Mouse (Mus musculus) Patski (cell line): ENCODE measurements around the gene Casp8. TPM values are rescaled to one million over a fixed set of nuclear protein-coding genes. Genes with fewer than 3 reads are reported as not detected.

ENCODE experiments used
- ATAC-seq: fragments of 100-300 bp; one replicate; pipeline ENCODE4 v1.8.0; 2021
- CTCF ChIA-PET: fragments of 350-600 bp; sonication (Branson Sonifier 250); formaldehyde crosslinking; loops from one replicate; lab custom pipeline; 2022; ENCODE audit warnings: inconsistent platforms; lab: Charles Lee
- POLR2A ChIA-PET: fragments of 350-600 bp; sonication (Branson Sonifier 250); formaldehyde crosslinking; loops from one replicate; lab custom pipeline; 2022; ENCODE audit warnings: antibody characterized with exemption, inconsistent platforms; lab: Charles Lee
- DNase-seq: peaks from one replicate; pipeline ENCODE4 v3.0.0-alpha.2; 2011; ENCODE audit warnings: low read depth, low spot score
- H3K27me3 ChIP-seq: fragments of 371-371 bp; one replicate; pipeline ENCODE4 v1.5.1; 2021
- CTCF ChIP-seq: fragments of 100-300 bp; IDR thresholded peaks from one replicate; pipeline ENCODE4 v1.5.1; 2021
- in situ Hi-C: fragments of 300-500 bp; cut with MboI; formaldehyde crosslinking; loops from 3 replicates; pipeline ENCODE4 v1.11.1; 2018; ENCODE audit warnings: low pct_unique_long_range_greater_than_20kb, mixed read lengths
- polyA plus RNA-seq: library from polyadenylated mRNA; unstranded; gene quantifications from one replicate; pipeline ENCODE4 v1.2.3, GENCODE M21; 2021

Casp8 gene
- polyA plus RNA-seq, 1 experiment from 2014 or later, result 52.5 TPM

DNA sequence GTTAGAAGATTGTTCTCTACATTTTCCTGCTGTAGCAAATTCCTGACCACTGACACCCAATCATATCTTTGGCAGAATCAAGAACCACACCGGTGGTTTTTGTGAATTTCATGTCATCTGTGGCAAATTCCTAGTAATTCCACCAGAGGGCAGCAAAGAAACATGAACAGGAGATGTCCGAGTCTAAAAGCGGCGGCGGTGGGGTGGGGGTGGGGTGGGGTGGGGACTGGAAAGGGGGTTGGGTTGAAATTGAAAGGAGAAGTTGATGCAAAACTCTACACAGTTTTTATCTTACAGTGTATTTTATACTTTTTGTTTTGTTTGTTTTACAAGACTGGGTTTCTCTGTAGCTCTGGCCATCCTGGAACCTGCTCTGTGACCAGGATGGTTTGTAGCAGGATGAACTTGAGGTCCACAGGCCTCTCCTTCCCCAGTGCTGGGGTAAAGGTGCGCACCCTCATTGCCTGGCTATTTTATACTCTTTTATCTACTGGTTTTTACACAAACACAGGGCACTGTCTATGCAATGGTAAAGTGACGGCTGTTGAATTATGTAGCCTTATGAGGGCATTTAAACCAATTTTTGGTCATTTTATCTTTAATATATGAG is 25.0 kb upstream of the Casp8 start:
- TF ChIP-seq CTCF, result peak; percentile 50
- POLR2A ChIA-PET, result interaction anchor here (0.6 kb wide), 1 partner anchor 160 kb away, joined by 3 read pairs; no protein-coding TSS in a partner anchor
- CTCF ChIA-PET, result no interaction called here
- ATAC-seq (no peak), DNase-seq (no peak)
- in situ Hi-C loops, result no loop called here
- no peaks in the 10 kb centered on the region for H3K27me3 ChIP-seq

DNA sequence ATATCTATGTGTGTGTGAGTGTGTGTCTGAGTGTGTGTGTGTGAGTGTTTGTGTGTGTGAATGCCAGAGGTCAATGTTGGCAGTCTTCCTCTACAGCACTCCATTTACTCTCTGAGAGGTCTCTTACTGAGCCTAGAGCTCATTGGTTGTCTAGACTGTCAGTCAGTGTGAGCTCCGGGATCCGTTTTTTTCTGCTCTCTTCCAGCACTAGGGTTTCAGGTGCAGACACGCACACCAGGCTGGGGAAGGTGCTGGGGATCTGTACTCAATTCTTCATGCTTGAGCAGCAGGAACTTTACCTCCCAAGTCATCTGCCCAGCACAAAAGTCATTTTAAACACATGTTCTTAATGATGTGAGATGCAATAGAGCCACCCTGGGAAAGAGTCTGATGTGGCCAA is 23.1 kb upstream of the Casp8 start:
- ATAC-seq, result no peak
- ChIA-PET POLR2A (no interaction called here), CTCF (no interaction called here)
- in situ Hi-C loops, result no loop called here
- no peaks in the 10 kb centered on the region for H3K27me3 ChIP-seq
- no peak for DNase-seq
- no peak for TF ChIP-seq CTCF

DNA sequence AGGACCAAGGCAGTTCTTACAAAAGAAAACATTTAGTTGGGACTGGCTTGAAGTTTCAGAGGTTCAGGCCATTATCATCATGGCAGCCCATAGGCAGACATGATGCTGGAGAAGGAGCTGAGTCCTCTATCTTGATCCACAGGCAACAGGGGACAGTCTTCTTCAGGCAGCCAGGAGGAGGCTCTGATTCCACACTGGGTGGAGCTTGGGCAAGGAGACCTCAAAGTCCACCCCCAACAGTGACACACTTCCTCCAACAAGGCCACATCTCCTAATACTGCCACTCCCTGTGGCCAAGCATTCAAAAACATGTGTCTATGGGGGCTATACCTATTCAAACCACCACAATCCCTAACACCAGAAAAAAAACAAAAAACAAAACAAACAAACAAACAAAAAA is 21.9 kb upstream of the Casp8 start:
- ATAC-seq, result no peak
- TF ChIP-seq CTCF, result no peak
- ChIA-PET CTCF (no interaction called here), POLR2A (no interaction called here)
- H3K27me3 ChIP-seq, result no peaks in the 10 kb centered on the region
- no peak for DNase-seq
- in situ Hi-C loops, result no loop called here

DNA sequence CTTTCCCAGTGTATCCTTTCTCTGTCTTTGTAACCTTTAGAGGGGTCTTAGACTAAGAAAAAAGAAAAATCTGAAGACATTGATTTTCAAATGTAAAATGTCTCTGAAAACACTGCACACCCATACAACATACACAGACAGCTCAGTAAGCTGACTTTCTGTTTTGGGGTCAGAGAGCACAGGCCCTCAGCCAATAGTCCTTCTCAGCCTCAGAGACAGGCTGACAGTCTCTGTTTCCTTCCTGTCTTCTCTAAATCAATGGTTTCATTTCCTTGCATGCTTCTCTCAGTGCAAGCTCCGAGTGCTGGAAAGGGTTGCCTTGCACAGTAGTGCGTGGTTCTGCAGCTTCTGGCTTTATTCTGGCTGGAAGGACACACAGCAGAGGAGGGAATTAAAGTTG is 21.3 kb upstream of the Casp8 start:
- ChIA-PET POLR2A (interaction anchor here (0.7 kb wide), 1 partner anchor 127 kb away, joined by 4 read pairs; no protein-coding TSS in a partner anchor), CTCF (no interaction called here)
- TF ChIP-seq CTCF, result no peak
- DNase-seq, result no peak
- in situ Hi-C loops, result no loop called here
- no peak for ATAC-seq
- no peaks in the 10 kb centered on the region for H3K27me3 ChIP-seq

DNA sequence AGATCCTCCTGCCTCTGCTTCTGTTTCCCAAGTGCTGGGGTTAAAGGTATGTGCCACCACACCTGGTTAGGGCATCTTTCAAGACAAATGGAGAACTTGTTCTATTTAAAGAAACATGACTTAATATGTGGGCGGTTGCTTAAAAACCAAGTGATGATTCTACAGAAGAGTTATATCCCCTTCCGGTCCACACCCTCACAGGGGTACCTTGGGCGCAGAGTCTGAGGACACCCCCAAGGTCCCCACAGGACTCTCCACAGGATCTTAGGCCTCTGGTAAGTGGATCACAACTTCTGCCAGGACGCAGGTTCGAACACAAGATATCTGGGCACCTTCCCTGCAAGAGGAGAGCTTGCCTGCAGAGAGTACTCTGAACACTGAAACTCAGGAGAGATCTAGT is 19.8 kb upstream of the Casp8 start:
- in situ Hi-C loops, result no loop called here
- no peak for TF ChIP-seq CTCF
- POLR2A ChIA-PET, result interaction anchor here (0.6 kb wide), 3 partner anchors 11 to 472 kb away, joined by 3 to 4 read pairs (median 3); no protein-coding TSS in a partner anchor

DNA sequence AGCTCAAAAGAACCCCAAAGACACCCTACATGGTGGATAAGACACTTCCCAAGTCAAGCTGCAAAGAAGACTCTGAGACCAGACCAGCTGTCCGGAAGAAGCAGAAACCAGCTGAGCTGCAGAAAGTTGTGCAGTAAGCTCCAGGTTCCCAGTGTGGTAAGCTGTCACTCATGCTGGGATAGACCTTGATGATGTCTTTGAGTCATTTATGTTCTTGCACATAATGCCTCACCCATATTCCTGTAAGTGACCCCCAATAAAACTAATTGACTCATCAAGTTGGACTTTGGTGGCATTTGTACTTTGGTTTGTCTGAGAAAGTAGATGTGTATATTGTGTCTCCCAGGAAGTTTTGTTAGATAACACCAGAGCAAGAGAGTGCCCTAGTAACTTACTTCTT is 17.6 kb upstream of the Casp8 start:
- CTCF ChIA-PET, result no interaction called here
- POLR2A ChIA-PET, result no interaction called here
- H3K27me3 ChIP-seq, result no peaks in the 10 kb centered on the region
- TF ChIP-seq CTCF, result no peak
- DNase-seq (no peak), ATAC-seq (no peak)
- in situ Hi-C loops, result no loop called here

More for the DNA sequence above, 19.8 kb upstream of the Casp8 start:
- DNase-seq (no peak), ATAC-seq (no peak)
- no peaks in the 10 kb centered on the region for H3K27me3 ChIP-seq
- CTCF ChIA-PET, result no interaction called here

DNA sequence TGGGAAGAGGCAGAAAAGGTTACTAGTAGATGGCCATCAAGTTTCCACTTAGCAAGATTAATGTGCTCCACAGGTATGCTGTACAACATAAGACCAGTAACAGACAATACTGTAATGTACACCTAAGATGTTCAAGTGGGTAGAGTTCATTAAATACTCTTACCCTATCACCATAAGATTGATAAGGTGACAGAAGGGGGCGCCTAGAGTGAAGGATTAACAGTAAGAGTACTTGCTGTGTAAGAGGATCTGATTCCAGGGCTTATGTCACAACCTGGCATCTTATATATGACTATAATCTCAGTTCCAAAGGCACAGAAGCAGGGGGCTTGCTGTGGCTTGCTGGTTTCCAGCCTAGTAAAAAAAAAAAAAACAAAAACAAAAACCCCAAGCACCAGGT is 16.9 kb upstream of the Casp8 start:
- in situ Hi-C loops, result no loop called here
- no peak for ATAC-seq
- TF ChIP-seq CTCF, result no peak
- no peak for DNase-seq
- CTCF ChIA-PET, result no interaction called here
- no peaks in the 10 kb centered on the region for H3K27me3 ChIP-seq
- POLR2A ChIA-PET, result no interaction called here

DNA sequence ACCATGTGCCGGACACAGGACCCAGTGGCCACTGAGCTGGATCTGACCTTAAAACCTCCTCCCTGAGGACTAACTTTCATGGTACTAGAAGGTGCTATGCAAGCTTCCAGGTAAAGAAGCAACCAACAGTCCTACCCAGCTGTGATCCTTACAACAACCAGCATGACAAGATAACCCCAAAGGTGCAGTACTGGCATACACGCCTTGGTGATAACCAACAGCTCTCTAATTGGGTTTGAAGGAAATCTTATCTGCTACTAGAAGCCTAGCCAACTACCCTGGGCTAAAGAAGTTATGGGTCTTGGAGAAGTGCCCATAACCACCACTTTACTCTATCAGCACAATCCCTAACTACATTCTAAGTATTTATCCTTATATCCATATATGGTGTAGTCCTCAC is 8.9 kb upstream of the Casp8 start:
- in situ Hi-C loops, result loop anchor here (10.0 kb wide), 1 partner anchor 449 kb away; the partner anchor contains the start of gene Als2
- CTCF ChIA-PET, result interaction anchor here (0.8 kb wide), 1 partner anchor 15 kb away, joined by 3 read pairs; no protein-coding TSS in a partner anchor
- POLR2A ChIA-PET, result no interaction called here
- no peaks in the 10 kb centered on the region for H3K27me3 ChIP-seq
- TF ChIP-seq CTCF, result no peak
- ATAC-seq (no peak), DNase-seq (no peak)

DNA sequence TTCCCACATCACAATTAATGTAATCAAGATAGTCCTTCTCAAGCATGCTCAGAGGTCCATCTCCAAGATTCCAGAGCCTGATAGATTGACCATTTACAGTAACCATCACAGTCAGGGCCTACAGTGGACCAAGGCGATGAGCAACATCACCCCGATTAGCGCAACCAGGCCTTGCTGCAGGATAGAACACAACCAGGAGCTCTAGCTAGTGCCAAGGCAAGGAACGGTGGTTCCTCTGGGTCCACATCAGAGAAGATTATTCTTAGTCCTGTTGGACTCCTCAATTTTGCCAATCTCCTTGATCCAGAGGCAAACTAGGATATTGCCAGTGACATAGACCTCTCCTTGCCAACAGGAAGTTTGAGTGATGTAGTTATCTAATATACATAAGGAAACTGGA is 6.8 kb upstream of the Casp8 start:
- ATAC-seq, result no peak
- in situ Hi-C loops, result loop anchor here (10.0 kb wide), 1 partner anchor 446 kb away; the partner anchor contains the start of gene Als2

DNA sequence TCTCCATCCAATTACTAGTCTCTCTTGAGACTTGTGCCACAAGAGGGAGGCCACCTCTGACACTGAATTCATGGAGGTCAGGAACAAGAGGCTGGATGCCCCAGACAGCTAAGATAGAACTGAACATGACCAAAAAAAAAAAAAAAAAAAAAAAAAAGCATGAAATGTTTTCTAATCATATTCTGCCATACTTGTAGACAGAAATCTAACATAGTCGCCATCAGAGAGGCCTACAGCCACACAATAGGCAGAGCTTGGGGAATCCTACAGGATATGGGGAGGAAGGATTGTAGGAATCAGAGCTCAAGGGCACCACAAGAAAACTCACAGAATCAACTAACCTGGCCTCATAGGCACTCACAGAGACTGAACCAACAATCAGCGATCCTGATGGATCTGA is 469 bp upstream of the Casp8 start:
- ATAC-seq, result no peak
- POLR2A ChIA-PET, result interaction anchor here (0.7 to 1.5 kb wide), 5 partner anchors 10 to 984 kb away, joined by 3 to 5 read pairs (median 3); no protein-coding TSS in a partner anchor
- no peaks in the 10 kb centered on the region for H3K27me3 ChIP-seq

More for the DNA sequence above, 6.8 kb upstream of the Casp8 start:
- DNase-seq, result no peak
- CTCF ChIA-PET, result no interaction called here
- no peak for TF ChIP-seq CTCF
- H3K27me3 ChIP-seq, result no peaks in the 10 kb centered on the region
- POLR2A ChIA-PET, result interaction anchor here (0.7 kb wide), 1 partner anchor 161 kb away, joined by 4 read pairs; no protein-coding TSS in a partner anchor

DNA sequence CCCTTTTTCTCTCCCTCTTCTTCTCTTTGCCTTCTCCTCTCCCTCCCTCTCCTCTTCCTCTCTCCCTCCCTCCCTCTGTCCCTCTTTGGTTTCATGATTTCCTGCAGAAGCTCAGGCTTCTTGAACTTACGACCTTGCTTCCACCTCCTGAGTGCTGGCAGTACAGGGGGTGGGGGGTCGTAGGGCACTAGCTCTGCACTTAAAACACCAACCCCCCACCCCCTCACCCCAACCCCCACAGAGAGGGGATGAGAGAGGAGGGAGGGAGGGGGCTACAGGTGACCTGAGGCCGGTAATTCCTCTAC is 837 bp downstream of the Casp8 start:
- ChIA-PET POLR2A (interaction anchor here (0.6 to 1.5 kb wide), 2 partner anchors 42 to 69 kb away, joined by 3 read pairs; no protein-coding TSS in a partner anchor), CTCF (interaction anchor here (1.0 to 1.6 kb wide), 3 partner anchors 11 to 17 kb away, joined by 3 to 7 read pairs (median 4); no protein-coding TSS in a partner anchor)
- TF ChIP-seq CTCF, result no peak
- DNase-seq (no peak), ATAC-seq (no peak)
- in situ Hi-C loops, result no loop called here
- H3K27me3 ChIP-seq, result no peaks in the 10 kb centered on the region

More for the DNA sequence above, 469 bp upstream of the Casp8 start:
- CTCF ChIA-PET, result interaction anchor here (1.0 to 1.6 kb wide), 3 partner anchors 10 to 15 kb away, joined by 3 to 7 read pairs (median 4); no protein-coding TSS in a partner anchor
- in situ Hi-C loops, result no loop called here
- DNase-seq, result no peak
- TF ChIP-seq CTCF, result no peak
